Mouse (Mus musculus) liver, postnatal 0 days (tissue): Measurements from ENCODE around the gene Cldn34c1.

Experiments used
- CTCF ChIP-seq: sonication (generic); IDR thresholded peaks from 2 replicates; pipeline ENCODE4 v1.5.1; 2016; ENCODE audit warnings: antibody characterized with exemption, low read depth
- EP300 ChIP-seq: IDR thresholded peaks from 2 replicates; pipeline ENCODE4 v1.6.1; 2016; ENCODE audit warnings: antibody characterized with exemption, low read depth, mild to moderate bottlenecking

GRCm38 (mm10) chrX:123087441-123087840, 15.9 kb upstream of the Cldn34c1 start:
- TF ChIP-seq CTCF (no peak), EP300 (no peak)
